Mouse (Mus musculus): ENCODE measurements at regions not wholly inside any gene's neighbourhood (a gene's known extent, or its start where the extent isn't known, plus 50 kb on each side); places are given as distances from the start of the nearest gene placed in this dataset.

DNA sequence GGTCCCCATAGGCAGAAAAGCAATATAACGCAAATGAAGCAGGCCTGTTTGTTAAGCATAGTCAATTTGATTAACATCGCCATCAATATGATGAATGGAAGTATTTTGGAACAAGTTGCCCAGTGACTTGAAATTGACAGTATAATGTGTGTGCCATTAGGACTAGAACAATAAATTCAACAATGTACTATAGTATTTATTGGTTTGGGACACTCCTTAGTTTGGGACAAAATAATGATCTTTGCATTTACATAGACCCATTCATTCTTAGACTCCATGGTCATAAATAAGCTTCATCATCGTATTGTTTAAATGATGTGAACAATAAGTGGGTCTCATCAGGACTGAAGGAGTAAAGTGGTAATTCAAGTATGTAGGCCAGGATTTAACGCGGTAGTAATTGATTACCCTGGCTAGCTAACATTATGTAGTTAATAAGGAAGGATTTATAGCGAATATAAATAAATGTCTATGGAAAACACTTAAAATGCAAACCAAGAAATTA lies 2933.6 kb upstream of the 5930422O12Rik start:
- DNase-seq (ENCODE audit: low read depth), result no peak

DNA sequence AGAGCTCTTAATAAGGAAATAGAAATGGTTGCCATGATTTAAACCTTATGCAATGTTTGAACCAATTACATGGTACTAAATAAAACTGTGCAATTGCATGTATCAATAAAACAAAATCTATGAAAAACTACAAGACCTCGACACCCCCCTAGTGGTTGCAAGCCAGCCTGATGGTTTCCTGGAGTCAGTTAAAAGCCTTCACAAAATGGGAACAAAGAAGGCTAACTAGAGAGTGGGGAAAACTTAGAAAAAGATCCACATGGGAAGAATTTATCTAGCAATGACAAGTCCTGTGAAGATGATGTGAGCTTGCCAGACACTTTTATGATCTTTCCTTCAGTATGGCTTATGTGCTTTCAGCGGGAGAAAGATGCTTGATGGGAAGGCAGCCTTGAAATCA lies 2926.3 kb upstream of the 5930422O12Rik start:
- peak; percentile 3 for DNase-seq (ENCODE audit: low read depth)

DNA sequence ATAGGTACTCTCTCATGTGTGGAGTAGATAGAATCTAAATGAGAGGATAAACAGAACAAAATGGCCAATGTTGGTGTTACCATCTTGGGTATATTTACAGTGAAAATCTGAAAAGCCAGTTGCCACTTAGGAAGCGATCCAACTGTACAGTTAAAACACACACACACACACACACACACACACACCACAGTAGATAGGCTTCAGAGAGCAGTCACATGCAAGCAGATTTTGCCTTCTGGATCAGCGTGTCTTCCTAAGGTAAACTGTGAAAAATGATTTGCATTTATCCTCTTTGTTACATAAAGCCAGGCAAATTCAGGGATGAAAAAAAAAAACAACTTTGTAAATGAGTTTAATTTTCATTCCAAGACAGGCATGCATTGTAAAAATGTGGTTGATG lies 2917.2 kb upstream of the 5930422O12Rik start:
- DNase-seq (ENCODE audit: low read depth), result no peak

DNA sequence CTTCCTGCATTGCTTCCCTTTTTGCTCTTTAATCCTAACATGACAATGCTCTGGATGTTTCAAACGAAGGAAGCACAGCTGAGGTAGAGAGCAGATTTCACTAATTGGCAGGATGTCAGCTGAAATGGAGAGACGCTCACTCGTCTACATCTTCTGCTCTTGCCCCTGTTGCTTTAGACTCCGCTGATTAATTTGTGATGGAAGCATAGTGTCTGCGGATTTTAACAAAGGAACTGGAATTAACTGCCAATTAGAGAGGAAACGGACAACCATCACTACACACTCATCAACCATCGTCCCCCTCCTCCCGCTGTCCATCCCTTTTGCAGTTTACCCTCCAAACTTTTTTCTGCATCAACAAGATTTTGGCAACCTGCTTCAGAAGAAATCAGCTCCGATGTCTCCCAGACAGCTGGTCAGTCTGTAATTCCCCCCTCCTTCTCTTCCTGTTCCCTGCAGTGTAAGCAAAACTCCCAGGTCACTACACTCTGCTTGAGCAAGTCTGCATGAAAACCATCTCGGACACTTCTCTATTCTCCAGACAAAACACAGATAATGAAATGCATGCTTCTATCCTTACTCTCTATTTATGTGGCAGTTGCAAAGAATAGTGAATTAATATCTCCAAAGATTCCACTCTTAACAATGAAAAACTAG lies 2905.6 kb upstream of the 5930422O12Rik start:
- DNase-seq (ENCODE audit: low read depth), result no peak

DNA sequence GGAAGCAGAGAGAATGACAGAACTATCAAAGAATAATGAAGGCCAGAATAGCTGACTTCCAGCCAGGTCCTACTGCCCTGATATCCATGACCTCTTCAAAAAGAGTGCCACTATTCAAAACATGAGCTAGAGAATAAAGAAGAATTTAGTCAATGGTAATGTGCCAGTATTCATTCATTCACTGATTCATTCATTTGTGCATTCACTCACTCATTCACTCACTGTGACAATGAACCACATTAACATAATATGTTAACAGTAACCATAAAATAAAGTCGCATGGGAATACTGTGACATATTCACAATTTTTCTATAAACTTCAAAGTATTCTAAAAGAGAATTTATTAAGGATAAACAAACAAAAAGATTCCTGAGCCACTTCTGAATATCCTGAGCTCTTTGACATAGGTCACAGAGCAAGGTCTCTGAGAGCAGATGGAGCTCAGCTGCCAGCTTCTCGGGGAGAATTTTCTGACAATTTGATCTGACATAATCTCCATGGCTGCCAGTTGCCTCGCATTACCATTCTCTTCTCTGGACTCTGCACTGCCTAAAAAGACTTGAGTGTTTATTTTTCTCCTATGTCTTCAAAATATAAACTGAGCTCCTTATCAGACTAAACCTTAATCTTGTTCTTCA lies 2895.5 kb upstream of the 5930422O12Rik start:
- no peak for DNase-seq (ENCODE audit: low read depth)

DNA sequence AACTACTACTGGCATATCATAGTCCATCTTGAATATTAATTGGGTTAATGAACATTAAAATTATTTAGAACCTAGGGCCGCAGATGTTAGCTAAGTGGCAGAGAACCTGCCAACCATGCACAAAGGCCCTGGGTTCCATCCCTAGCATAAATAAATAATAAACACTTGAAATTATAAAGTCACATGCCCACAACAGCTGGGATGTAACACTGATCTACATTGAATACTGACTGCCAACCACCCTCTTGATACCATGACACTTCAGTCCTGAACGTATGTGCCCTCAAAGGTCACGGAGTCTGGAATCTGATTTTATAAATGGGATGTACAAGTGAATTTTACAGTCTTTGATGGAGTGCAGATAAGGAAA lies 2895.0 kb upstream of the 5930422O12Rik start:
- DNase-seq (ENCODE audit: low read depth), result no peak

DNA sequence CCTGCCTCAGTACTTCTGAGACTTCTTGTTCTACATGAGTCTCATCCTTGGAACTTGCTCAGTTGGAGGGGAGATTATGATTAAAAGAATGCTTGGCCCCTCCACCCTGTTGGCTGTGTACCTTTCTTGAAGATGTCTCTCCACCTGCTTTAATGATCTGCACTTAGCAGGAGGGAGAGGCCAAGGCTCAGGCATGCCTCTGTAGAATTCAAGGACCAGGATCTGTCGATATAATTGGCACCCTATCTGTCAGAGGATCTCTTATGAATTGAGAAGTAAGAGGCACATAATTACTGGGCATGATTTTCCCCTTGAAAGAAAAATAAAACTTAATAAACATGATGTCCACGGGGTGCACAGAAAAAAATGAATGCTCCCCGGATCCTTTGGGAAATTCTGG lies 2893.1 kb upstream of the 5930422O12Rik start:
- no peak for DNase-seq (ENCODE audit: low read depth)

DNA sequence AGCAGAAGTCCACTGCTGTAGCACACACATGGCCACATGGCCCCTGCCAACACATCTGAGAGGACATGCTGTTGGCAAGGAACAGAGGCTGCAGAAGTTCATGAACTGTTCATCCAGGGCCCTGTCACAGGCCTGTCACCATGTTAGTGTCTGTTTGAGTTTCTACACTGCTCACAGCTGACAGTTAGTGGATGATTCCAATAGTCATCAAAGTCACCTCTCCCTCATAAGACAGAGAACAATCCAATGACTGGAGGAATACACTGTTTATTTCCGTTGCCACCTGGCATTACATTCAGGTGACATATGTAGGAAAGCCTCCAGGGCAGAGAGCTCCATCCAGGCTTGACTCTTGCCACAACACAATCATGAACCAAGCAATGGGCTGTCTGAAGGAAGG lies 2886.3 kb upstream of the 5930422O12Rik start:
- DNase-seq (ENCODE audit: low read depth), result no peak

DNA sequence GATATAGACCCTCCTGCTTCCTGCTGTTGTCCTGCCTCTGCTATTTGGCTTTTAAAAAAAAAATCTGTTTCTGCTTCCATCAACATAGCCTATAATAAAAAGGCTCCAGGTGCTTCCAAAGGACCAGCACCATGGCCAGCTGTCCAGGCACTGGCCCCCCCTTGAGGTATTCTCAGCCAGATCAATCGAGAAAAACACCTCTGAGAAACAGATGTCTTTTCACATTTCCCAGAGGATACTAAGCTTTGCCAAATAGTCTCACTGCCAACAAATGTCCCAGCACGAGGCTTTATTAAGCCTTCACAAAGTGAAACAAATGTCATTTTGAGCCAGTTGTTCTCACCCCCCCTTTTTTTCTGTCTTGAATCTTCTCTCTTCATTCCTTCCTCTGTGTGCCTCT lies 2880.7 kb upstream of the 5930422O12Rik start:
- no peak for DNase-seq (ENCODE audit: low read depth)

DNA sequence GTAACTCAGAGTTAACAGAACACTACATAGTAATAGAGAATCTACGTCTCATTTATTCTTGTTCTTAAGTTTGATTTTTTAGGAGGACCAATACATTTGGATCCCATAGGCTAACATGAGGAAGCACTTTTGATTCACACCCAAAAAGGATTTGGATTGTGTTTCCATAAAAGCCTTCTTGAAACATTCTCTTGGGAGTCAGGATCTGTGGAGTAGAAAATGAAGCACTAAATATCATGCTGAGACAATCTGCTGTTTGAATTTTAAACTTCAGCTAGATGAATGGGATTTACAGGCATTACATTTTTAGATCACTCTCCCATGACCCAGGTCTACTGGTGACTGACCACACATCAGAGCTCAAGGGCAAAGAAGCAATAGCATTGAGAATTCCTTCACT lies 2877.5 kb upstream of the 5930422O12Rik start:
- no peak for DNase-seq (ENCODE audit: low read depth)

DNA sequence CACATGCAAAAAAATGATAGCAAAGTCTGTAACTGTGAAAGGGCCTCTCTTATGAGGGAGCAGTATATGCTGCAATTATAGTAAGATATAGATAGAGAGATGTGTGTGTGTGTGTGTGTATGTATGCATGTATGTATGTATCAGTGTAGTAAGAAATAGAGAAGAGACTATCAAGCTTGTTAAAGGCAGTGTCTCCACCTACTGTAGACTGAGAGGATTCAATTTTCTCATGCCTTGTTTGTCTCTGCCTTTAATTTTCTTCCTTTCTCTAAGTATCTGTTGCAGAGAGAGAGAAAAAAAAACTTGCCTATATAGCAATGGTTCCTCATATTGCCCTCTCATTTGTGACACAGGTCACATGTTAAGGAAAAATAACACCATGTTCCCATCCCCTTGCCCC lies 2871.1 kb upstream of the 5930422O12Rik start:
- DNase-seq (ENCODE audit: low read depth), result no peak

DNA sequence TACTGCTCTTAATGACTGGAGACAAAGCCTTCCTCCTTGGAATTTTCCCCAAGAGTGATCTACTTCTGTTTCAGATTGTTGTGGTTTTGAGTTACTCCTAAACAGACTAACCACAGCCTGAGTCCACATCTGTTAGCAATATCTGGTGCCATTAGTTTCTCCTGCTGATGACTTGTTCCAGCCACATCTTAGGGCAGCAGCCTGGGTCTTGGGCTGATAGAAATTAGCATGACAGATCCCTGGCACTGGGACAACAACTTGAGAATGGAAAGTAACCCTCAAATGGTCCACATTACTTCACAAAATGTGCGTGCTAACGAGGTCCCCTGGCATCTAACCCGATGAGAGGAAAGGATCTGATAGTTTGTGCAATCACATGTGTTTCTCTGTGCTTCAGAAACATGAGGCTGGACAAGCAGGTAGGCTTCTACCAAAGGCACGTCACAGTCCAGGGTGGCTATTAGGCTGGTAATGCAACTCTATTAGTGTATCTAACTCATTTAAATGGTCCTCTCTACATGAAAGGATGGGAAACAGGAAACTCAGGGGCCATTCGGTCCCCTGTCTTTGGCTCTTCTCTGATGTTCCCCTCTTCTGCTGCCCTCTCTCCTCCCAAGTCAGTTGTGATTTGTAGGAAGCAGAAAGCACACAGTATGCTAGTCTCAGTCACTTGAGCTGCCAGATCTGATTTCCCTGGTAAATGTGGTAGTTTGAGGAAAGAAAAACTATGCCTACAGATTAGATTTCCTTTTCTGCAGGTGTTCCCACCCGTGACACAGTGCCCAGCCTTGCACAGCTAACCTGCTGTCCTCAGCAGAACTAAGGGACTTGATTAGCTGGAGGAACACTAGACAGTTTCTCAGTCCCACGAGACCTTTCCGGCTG lies 2866.9 kb upstream of the 5930422O12Rik start:
- peak; percentile 2 for DNase-seq (ENCODE audit: low read depth)

DNA sequence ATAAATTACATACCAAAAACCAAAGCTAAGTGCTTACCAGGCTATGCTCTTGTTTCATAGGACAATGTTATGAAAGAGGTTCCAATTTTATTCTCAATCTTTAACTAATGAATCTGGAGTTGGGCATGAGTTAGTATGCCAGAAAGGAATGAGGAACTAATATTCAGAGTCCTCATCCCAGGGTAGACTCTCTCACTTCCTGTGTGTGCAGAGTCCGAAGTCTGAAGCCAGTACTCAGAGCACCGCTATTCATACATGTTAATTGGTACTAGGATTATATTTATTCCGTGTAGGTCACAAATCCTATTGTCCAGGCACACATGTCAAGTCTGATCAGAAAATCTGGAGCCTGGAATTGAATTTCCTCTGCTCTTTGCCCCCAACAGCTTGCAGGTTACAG lies 2858.7 kb upstream of the 5930422O12Rik start:
- no peak for DNase-seq (ENCODE audit: low read depth)

DNA sequence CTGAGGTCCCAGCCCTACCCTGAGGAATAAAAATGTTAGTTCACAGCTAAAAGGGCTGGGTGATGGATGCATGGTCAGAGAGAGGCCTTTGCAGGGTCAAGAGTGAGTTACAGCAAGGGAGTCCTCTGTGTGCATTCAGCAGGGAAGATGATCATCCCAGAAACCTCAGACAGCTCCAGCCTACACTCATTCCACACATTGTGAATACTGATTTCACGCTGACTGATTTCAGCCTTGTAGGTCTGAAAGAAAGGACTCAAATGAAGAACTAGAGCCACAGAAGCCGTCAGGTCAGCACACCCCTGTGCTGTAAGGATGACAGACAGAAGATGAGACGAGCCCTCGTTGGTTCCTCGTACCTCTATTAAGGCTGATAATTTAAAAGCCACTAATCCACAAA lies 2858.0 kb upstream of the 5930422O12Rik start:
- DNase-seq (ENCODE audit: low read depth), result no peak

DNA sequence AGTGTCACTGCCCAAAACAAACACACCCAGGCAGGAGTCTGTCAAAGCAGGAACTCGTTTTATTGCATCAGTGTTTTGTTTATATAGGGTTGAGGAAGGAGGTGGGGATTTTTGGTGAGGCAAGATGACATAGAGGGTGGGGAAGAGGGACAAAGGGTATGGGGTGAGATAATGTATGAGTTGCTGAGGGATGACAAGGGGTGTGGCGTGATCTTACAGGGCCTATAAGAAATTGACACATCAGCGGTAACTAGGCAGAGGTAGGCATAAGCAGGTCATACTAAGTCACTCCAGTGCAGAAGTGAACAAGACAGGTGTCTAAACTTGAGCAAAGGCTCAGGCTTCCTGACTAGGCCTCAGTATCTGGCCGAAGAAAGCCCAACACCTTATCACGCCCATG lies 2841.0 kb upstream of the 5930422O12Rik start:
- DNase-seq (ENCODE audit: low read depth), result no peak

DNA sequence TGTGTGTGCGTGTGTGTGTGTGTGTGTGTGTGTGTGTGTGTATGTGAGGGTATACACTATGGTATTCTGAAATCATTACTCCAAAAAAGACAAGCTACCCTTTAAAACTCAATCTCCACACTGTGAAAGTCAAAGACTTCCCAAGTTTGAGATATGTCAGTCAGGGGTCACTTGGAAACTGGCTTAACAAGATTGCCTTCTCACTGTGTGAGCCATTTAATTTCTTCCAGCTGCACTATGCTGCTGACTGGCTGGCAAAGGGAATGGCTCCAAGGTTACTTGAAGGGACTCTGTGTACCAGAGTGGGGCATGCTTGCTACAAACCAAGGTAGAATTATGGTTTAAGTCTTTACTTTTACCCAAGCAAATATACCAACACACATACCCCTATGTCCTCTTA lies 2826.1 kb upstream of the 5930422O12Rik start:
- no peak for DNase-seq (ENCODE audit: low read depth)

DNA sequence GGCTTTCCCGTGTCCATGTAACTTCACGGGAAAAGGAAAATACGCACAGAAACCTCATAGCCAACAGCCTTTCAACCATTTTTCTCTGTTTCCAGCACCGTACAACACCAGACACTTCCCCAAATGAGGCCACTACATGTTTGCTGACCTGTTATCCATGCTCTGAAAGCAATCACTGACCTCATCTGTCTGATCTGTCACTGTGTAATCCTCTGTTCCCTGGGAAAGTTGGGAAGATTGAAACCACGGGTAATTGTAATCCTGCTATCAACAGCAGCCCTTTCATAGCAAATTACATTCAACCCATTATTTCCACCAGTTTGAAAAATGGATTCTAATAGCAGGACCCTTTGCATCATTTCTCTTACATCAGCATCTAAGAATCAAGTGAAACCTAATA lies 2798.2 kb upstream of the 5930422O12Rik start:
- DNase-seq (ENCODE audit: low read depth), result no peak

DNA sequence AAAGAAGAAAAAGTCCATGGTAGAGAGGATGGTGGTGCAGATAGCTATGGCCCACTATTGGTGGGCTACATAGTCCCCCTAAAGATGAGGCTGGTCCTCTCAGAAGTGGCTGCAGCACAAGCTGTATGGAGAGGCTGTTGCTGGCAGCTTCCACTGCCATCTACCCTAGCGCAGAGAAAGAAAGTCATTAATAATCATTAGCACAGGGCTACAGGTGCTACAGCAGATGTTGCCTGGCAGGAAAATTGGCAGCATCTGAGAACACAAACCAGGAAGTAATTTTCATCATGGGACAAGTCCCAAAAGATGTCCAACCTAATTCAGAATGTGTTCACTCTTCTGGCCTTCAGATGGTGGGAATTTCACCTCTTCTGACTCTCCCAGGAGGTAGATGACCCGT lies 2791.7 kb upstream of the 5930422O12Rik start:
- DNase-seq (ENCODE audit: low read depth), result no peak

DNA sequence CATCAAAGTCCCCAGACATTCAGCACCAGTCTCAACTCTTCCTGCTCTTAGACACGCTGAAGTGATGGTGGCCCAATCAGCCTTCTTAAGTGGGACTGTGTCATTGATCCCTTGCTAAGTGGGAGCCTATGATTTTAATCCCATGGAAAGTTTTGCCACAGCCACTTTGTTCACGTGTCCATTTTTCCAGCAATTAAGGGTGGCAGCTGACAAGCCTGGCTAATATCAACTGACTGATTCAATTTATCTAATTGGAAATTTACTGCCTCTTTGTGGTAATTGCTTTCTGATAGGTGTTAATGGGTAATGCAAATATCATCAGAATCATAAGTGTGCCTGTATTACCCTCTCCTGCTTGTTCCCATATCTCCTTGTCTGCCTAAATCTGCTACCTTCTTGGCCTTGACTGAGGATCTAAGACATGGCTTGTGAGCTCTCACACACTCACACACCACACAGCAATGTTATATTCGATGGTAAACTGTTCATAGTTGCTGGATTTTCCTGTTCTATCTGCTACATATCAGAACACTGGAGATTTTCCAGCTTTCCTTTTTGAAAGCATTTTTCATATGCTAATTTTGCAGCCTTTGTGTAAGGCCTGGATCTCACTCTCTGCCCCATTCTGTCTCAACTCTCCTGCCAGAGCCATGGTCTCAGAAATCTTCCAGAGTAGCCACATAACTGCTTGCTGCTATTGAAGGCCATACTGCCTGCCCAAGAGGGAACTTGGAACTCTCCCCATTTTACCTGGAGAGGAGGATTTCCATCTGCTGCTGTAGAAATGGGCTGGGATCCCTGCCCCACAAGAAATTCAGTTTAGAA lies 2785.4 kb upstream of the 5930422O12Rik start:
- DNase-seq (ENCODE audit: low read depth), result no peak

DNA sequence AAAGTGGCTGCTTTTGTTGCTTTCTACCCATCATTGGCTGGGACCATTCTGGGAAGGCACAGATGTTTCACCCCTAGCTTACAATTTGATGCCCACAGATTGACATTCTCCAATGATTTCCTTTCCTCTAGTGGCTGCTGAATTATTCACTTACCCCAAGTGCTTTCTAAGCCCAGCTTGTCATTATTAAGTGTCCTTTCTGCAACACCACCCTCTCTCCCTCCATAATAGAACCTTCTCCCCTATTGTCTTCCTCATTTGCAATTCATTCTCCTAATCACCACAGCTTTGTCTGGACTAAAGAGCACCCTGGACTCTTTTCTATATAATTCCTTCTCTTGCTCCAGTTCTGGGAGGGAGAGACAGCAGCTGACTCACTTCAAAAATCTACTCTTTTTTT lies 2780.0 kb upstream of the 5930422O12Rik start:
- no peak for DNase-seq (ENCODE audit: low read depth)

DNA sequence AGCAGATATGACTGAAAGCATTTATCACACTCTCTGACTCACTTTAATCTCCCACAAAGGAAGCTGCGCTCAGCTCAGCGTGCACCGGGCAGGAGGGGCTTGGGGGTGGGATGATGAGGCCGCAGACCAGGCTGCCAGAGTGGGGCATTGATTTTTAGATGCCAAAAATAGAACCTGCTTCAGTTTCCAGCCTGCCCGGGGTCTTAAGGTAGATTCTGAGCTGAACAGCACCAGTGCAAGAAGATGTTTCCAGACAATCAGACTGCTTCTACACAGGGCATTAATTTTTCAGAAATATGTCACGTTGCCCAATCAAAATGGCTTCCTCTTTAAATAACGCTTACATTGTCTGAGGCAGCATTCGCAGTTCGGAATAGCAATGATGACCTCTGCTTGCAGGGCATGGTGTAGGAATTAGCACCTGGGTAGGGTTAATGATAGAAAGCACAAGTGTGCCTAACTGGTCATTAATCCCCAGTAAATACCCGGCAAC lies 2772.7 kb upstream of the 5930422O12Rik start:
- DNase-seq (ENCODE audit: low read depth), result no peak

DNA sequence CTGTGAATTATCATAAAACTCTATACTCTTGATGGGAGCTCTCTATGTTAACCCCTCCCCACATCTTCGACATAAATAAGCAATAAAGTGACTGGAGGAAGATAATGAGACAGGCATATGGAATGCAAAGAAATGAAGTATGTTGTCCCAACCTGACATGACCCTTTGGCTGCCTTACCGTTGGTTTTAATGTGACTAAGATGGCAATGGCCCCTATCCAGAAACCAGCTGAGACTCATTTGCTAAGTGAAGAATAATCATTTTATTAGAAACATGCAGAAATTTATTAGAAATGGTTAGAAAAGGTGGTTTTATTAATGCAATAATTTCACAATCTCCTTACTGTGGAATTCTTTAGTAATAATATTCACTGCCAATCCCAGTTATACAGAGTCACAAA lies 2767.2 kb upstream of the 5930422O12Rik start:
- DNase-seq (ENCODE audit: low read depth), result no peak
